Mouse (Mus musculus) retina, embryonic 14.5 days (tissue): ENCODE data around the gene Cnst.

Source experiments
- DNase-seq: peaks from one replicate; pipeline ENCODE4 v3.0.0-alpha.2; 2015; ENCODE audit warnings: low spot score

Cnst gene

DNA sequence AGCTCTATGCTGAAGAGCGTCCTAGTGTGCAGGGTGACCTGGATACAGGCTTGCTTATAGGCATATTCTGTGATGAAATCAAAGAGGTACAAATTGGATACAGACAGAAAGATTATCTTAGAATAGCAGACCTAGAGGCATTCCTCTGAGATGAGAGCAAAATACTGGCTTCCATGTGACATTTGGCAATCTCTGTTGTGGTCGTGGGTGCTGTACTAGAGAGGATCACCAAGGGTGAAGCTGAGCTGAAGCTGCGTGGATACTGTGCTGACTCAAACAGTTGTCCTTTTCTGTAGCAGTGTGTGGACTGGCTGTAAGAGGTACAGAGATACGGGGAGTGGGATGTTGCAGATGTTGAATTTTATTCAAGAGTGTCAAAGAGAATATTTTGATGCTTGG lies 7.8 kb downstream of the Cnst start:
- no peak for DNase-seq

DNA sequence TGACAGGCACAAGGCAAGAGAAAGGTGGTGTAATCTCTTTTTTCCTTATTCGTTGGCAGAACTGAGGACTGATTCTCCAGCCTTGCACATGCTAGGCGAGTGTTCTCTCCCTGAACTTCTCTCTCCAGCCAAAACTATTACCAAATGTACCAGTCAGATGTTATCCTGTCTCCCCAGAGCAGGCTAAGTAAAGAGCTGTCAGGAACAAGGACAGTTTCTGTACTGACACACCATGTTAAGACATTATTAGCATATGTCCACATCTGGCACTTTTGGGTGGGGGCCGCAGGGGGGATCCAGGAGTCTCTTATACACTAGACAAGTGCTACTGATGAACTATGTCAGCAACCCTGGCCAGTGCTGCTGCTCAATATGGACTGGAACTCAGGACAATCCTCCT lies 10.8 kb downstream of the Cnst start:
- no peak for DNase-seq

DNA sequence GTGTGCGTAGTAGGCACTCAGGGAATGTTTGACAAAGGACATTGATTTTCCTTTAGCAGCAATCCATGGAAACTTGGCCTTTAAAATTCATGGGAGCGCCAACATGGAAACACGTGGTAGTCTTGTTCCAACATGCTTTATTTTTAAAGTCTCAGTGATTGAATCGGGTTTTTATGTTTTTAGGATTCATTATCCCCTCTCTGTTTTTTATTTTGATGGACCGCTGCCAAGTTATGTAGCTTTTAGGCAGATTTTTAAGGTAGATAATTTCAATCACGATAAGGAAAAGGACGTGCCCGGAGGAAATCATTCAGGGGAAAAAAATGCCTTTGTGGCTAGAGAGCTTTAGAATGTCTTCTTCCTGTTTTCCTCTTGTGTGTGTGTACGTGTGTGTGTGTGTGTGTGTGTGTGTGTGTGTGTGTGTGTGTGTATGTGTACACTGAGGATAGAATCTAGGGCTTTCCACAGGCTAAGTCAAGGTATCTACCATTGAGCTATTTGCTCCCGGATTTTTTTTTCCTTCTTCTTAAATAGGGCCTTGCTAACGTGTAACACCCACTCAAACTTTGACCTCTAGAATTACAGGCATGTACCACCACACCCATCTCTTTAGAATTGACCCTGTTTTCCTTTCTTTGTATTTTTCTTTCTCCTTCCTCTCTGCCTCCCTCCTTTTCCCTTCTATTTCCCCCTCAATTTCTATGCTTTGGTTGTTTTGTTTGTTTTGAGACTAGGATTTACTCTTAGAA lies 13.4 kb downstream of the Cnst start:
- no peak for DNase-seq

DNA sequence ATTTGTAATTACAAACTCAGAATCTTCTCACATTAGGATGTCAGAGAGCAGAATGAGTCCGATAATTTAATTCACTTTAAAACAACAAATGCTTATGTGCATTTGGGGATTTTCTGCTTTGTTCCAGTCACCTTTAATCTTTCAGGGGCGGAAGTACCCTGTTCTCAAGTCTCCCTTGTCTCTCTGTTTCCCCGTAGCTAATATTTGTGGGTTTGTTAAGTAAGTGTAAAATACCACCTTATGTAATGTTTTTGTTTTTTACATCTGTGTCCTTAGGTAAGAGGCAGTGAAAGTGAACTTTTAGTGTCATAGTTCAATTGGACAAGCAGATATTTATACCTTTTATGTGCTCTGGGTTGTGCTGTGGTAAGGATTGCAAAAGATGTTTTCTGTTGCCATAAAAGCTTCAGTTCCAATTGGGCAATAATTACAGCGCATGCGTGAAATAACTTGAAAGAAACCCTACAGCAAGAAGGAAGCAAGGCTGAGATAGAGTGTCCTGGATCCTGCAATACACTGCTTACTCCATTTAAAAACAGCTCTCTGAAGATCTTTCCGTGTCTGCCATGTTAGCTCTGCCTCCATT lies 14.8 kb downstream of the Cnst start:
- no peak for DNase-seq

DNA sequence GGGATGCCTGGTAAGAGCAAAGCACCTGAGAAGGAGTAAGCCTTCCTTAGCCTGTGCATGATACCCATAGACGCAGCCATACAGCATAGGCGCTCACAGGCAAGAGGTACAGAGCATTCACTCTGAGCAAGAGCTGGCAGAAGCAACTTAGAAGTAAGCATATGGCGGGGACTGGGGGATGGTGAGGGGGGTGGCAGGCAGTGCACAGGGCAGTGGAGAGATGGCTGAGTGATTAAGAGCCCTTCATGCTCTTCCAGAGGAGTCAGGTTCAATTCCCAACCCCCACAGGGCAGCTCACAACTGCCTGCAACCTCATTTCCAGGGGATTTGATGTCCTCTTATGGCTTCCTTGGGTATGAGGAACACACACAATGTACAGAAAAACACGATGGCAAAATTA lies 17.0 kb downstream of the Cnst start:
- DNase-seq = no peak

DNA sequence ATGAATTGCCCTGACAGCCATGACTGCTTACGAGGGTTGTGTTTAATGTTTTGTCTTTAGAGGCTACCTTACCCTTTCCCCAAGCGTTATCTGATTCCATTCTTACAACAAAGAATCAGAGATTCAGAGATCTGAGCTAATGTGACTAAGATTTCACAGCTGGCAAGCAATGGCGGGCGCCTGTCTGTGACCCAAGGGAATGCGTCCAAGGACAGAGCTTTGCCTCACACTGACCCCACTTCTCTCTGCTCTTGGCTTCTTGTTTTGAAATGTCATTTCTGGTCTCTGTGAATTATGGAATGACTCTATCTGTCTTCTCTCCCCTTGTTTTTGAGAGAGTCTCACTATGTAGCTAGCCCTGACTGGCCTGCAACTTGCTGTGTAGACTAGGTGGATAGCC lies 17.8 kb downstream of the Cnst start:
- DNase-seq = no peak

DNA sequence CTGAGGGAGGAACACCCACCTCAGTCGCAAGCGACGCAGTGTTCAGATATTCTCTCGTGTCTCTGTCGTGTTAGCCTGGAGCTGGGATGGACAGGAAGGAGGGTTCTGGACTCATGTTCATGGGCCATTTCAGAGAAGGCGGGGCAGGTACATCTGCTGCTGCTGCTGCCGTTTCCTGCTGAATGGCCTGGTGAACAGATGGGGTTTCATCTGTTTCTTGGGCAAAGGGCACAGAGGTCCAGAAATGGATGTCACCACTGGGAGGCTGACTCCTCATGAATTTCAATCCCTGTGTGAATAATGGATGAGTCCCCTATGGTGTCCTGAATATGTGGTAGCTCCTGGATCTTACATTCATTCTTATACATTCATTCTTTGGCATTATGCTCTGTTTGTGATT lies 21.4 kb downstream of the Cnst start:
- peak; percentile 51 for DNase-seq

DNA sequence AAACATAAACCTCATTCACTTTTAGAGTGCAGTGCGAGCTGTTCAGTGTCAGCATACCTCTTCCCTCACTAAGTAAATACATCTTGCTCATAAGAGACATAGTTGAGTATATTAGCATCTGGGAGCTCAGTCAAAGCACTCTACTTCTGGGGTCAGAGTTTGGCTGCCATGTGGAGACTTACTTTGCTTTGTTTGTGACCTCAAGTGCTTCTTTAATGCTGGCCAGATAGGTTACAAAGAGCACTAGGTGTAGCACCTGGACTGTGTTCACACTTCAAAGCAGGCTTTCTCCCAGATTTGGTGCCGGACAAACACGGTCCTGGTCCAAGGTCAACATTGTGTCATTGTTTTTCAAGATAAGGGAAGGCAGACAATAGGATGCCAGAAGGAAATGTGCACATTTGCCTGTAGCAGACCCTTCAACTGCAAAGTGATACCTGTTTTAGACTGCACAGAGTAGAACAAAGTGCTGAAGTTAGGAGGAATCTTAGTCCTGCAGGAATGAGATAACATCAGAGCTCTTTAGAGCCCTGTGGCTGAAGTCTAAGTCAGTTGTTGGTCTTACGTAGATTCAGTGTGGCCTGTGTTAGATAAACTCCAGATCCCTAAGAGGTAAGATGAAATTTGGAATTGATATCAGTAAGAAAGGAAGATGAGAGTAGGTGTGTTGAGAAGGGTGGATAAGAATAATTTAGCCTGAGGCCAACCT lies 22.7 kb downstream of the Cnst start:
- DNase-seq = no peak

DNA sequence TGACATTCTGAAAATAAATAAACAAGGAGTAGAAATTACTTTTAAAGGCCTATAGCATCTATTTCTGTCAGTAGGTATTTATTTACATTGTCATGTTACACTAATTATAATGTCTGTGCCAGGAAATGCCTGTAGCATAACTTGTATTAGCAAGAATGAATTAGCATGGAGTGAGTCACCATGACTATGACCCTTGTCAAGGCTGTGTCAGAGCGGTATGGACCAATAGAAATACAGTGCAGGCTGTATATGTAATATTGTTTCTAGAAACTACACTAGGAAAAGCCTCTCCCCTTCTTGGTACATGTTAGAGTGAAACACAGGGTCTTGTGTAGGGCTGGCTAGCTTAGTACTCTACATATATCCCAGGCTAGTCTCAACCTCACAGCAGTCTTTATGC lies 24.3 kb downstream of the Cnst start:
- no peak for DNase-seq

DNA sequence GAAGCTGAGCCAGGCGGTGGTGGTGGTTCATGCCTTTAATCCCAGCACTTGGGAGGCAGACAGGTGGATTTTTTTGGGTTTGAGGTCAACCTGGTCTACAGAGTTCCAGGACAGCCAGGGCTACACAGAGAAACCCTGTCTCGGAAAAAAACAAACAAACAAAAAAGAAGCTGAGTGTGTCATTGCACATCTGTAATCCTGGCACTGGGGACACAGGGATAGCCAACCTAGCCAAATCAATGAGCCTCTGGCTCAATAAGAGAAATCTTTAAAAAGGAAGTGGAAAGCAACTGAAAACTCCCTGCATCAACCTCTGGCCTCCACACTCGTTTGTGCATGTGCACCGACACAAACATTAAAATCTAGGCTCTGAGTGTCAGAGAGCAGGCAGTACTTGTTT lies 25.5 kb downstream of the Cnst start:
- DNase-seq = no peak

DNA sequence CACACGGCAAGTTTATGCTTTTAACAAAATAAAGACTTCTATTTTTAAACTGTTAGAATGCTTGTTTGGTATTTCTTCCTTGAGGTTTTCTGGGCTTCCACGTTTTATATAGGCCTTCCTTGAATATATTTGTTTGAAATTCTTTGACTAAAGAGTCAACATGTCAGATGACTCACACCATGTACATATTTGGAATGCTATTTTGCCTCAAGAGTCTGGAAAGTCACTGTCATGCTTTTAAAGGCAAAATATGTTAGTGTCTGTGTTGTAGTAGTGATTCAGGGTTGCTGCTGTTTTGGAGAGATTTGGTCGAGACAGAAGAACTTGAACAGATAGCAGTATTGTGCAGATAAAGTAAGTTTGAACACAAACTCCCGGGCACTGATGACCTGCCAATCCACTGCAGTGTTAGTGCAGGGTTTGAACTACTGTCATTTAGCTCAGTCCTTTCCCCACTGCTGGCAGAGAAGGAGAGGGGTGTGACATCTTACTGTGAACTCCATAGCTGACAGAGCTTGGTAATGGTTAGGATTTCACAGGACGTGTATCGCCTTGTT lies 27.6 kb downstream of the Cnst start:
- DNase-seq = no peak

DNA sequence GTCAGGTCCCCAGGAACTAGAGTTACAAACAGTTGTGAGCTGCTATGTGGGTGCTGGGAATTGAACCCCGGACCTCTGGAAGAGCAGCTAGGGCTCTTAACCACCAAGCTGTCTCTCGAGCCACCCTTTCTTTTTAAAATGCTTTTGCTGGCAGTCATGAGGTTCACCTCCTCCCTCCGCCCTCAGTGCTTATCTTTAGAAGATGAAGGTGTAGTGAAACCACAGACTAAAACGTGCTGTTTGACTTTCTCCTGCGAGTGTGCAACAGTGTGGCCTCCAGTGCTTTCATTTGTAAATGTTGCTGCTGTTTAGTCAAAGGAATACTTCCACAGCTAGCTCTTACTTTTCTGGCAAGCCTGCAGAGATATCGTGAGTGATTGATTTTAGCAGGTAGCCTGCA lies 32.5 kb downstream of the Cnst start:
- DNase-seq = no peak

DNA sequence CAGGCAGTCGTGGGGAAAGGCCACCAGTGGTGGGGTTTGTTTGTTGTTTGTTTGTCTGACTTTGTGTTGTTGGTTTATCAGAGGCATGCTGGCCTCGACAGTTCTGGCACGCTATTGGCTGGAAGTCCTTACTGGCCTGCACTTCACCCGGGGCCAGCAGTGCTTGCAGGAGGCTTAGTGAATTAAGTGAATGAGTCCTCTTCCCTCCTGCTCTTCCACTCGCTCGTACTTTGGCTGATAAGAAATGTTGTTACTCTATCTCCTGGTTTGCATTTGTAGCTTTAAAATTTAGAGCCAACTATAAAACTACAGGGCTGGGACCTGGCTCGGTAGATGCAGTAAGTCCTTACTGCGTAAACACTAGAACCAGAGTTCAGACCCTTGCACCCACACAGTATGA lies 34.0 kb downstream of the Cnst start:
- DNase-seq = no peak

DNA sequence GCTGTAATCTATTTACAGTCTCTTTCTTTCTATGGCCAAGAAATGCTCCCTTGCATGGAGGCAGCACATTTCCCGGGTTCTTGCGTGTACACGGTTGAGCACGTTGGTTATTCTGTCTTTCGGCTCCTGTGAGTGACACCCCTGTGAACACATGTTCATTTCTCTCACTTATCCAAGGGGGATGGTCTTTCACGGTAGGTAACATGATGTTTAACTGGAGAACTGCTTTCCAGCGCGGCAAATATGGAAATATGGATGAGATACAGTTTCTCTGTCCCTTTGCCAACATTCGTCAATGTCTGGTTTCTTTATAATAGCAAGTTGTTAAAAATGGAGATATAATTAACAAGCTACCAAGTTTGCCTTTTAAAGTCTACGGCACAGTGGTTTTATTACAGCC lies 35.3 kb downstream of the Cnst start:
- DNase-seq = no peak

DNA sequence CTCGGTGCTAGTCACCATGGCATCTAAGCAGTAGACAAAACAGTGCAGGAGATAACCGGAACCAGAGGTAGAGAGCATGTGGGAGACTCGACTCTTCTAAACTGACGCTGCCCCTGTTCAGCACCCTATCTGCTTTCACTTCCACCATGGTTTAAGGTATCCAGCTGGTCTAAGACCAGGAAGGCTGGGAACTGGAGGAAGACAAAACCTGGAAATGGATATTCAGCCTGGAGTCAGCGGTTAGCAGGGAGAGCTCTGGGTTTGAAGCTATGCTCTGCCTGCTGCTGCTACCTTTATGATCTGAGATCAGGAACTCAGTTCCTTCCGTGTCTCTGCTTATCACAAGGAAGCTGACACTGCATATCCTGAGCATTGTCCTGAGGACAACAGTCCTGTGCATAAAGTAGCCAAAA lies 35.9 kb downstream of the Cnst start:
- DNase-seq = no peak

DNA sequence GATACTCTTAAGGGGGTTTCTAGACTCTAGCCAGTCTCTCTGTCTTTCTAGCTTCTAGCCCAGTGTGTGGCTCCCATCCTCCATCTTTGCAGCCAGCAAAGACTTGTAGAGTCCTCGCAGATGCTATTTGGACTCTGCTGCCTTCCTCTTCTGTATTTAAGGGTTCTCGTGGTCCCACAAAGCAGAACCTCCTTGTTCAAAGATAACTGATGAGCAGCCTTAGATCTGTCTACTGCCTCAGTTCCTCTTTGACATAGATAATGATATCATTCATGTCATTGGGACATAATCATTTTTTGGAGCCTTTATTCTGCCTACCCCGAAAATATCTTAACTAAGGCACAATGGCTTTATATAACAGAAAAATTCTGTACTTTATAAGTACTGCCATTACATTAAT lies 36.9 kb downstream of the Cnst start:
- DNase-seq = no peak

DNA sequence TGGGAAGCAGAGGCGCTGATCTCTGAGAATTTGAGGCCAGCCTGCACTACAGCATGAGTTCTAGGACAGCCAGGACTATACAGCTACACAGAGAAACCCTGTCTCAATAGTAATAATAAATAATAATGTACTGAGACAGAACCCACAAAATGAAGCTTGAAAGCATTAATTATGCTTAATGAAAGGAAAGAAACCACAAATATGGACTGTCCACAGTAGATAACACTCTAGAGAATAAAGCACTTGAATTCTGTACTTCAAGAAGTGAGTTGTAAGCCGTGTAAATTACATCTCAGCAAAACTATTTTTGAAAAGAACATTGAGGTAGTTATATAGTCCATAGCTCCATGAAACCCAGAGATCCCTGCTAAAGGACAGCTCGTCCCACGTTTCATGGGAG lies 38.0 kb downstream of the Cnst start:
- DNase-seq = no peak

DNA sequence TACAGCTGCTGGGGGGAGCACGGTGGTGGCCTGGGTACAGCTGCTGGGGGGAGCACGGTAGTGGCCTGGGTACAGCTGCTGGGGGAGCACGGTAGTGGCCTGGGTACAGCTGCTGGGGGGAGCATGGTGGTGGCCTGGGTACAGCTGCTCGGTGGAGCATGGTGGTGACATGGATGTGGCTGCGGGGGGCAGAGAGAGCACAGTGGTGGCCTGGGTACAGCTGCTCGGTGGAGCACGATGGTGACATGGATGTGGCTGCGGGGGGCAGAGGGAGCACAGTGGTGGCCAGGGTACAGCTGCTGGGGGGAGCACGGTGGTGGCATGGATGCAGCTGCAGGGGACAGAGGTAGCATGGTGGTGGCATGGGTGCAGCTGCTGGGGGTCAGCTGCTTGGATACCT lies 39.5 kb downstream of the Cnst start:
- no peak for DNase-seq

DNA sequence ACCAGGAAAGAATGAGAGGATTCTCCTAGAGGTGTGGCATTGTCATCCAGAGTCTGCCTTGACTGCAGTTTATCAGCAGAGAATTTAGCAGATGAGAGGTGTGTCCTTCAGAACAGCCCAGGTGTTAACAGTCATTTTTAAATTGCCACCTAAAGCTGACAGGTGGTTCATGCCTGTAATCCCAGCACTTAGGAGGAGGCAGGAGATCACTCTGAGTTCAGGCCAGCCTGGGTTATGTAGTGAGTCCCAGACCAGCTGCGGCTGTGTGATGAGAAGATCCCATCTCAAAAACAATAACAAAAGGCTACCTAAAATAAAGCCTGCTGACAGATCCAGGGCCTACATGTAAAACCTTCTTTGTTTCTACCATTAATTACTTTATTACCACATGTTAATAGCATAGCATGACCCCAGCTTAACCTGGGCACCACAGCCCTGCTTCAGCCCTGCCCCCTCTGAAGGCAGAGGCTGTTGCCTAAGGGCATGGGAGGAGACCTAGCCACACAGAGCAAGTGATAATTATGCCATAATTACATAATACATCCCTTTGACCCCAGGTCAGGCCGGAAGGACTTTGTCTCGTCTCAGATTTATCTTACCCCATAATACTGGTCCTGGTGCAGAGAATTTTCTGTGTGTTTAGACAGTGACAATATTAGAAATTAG lies 40.4 kb downstream of the Cnst start:
- no peak for DNase-seq

DNA sequence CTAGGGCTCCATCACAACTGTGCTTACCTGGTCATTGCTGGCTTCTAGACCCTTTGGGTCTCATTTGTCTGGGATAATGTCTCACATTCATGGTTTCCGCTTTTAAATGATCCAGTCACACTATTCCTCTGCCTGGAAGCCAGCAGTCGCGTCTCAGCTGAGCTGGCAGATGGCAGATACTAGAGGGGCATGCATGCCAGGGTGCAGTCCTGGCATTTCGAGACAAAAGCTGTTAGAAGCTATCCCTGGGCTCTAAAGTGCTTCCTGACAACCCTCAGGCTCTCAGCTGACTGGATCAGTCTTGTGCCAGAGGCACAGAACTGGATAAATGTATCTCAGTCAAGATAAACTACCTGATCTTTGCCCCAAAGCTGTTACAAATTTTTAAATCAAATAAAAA lies 42.1 kb downstream of the Cnst start:
- no peak for DNase-seq

DNA sequence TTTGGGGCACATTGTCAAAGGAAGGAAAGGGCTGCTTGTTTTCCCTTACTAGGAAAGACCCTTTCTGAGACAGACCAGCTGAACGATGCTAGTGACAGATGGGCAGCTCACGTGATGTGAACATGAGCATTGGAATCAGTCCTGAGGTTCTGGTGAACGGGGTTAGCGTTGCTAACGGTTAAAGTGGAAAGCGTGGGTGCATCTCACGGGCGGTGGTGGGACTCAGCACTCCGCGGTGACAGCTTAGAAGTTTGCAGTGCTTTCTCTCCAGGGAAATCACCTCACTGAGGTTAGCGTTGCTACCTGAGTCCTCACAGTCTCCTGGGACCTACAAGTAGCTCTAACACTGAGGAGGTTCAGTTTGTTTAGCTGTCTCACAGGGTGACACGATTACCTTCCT lies 45.5 kb downstream of the Cnst start:
- no peak for DNase-seq

DNA sequence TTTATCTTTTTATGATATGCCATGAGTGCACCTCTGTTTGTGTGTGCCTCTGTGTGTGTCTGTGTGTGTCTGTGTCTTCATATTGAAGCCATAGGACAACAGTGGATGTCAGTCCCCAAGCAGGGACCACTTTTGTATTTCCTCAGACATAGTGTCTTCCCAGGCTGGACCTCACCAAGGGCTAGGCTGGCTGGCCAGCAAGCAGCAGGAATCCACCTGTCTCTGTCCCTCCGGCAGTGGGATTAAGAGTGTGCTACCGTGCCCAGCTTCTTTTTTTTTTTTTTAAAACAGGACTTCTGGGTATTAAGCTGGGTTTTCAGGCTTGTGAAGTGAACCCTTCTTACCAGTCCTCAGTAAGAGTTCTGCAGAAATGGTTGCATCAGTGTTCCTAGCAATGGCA lies 46.0 kb downstream of the Cnst start:
- DNase-seq = no peak

DNA sequence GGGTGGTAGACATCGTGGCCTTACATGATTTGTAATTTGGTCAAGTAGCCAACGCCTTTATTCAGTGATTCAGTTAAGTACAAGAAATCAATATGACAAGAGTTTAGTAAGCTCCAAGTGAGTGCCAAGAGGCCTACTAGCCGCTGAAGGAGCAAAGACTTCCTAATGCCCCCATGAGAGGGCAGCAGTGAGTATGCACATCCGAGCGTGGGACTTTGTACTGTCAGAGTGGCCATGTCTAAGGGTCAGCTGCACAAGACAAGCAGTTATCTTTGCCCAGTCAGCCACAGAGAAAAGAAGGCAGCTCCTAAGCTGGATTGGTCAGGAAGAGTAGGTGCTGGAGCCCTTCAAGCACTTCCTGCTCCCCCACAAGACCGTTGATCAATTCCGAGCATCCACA lies 46.8 kb downstream of the Cnst start:
- DNase-seq = no peak
